Mouse (Mus musculus): ENCODE data around the gene Pxmp2. TPM values are rescaled to one million over a fixed set of nuclear protein-coding genes. Genes with fewer than 3 reads are reported as not detected.

Pxmp2 gene
- polyA plus RNA-seq, 1 experiment: 3.9 TPM

DNA sequence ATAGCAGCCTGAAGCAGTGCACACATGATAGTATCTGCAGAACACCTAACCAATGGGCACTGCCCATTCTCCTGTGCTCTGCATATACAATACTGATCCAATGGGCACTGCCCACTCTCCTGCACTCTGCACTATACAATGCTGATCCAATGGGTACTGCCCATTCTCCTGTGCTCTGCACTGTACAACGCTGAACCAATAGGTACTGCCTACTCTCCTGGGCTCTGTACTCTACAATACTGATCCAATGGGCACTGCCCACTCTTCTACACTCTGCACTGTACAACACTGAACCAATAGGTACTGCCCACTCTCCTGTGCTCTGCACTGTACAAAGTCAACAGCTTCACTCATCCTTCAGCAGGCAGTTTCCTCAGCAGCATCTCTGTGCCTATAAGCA is 9.1 kb downstream of the Pxmp2 start:
- no peak for TF ChIP-seq MYOD1 (IDR thresholded peaks at IDR 0.05; ENCODE audit: control insufficient read depth, insufficient read length, low read depth)
- TF ChIP-seq CEBPB (IDR thresholded peaks at IDR 0.05; ENCODE audit: low read depth): no peak
- no peak for TF ChIP-seq USF1 (IDR thresholded peaks at IDR 0.05; ENCODE audit: low read depth)
- TF ChIP-seq MAX (IDR thresholded peaks at IDR 0.05): no peak
- TF ChIP-seq CTCF (IDR thresholded peaks at IDR 0.05; ENCODE audit: control insufficient read depth, insufficient read depth, insufficient read length): no peak
- no peak for TF ChIP-seq FOSL1 (IDR thresholded peaks at IDR 0.05; ENCODE audit: insufficient read depth, low read length, poor library complexity, severe bottlenecking)
- no peak for TF ChIP-seq MYOG (IDR thresholded peaks at IDR 0.05; ENCODE audit: control insufficient read depth, extremely low read depth, insufficient read length)
- no peaks in the 10 kb centered on the region for H3K79me3 ChIP-seq (ENCODE audit: low read depth)
- H3K36me3 ChIP-seq (ENCODE audit: control insufficient read depth, insufficient read depth): no peaks in the 10 kb centered on the region
- no peaks in the 10 kb centered on the region for H3K27me3 ChIP-seq (ENCODE audit: control insufficient read depth, insufficient read depth, insufficient read length)
- H3K4me3 ChIP-seq (ENCODE audit: insufficient read depth, poor library complexity, severe bottlenecking): no peak overlapping the region
- no peak overlapping the region for H3ac ChIP-seq (ENCODE audit: control insufficient read depth, insufficient read length, low read depth)
- H3K79me2 ChIP-seq (ENCODE audit: control insufficient read depth, insufficient read depth): no peaks in the 10 kb centered on the region

DNA sequence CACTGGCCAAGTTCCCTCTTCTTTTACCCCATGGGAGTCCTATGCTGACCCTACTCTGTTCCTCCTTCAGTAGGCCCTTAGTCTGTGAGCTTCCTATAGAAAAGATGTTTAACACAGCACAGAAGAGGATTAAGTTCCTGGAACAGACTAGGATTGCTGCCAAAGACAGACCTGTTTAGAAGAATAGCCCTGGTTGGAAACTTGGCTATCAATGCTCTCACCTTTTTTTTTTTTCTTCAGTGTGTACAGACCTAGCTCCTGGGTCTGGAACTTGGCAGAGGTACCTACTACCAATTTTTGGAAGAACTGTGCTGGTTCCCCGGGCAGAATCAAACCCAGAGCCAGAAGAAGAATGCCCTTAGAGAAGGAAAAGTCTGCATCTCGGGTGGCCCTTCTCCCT is 9.6 kb downstream of the Pxmp2 start:
- no peak for TF ChIP-seq CEBPB (IDR thresholded peaks at IDR 0.05; ENCODE audit: low read depth)
- Histone ChIP-seq H3K4me3 (ENCODE audit: insufficient read depth, poor library complexity, severe bottlenecking) (no peak overlapping the region), H3K27me3 (ENCODE audit: control insufficient read depth, insufficient read depth, insufficient read length) (no peaks in the 10 kb centered on the region), H3ac (ENCODE audit: control insufficient read depth, insufficient read length, low read depth) (no peak overlapping the region), H3K79me2 (ENCODE audit: control insufficient read depth, insufficient read depth) (no peaks in the 10 kb centered on the region), H3K79me3 (ENCODE audit: low read depth) (no peaks in the 10 kb centered on the region), H3K36me3 (ENCODE audit: control insufficient read depth, insufficient read depth) (no peaks in the 10 kb centered on the region)

DNA sequence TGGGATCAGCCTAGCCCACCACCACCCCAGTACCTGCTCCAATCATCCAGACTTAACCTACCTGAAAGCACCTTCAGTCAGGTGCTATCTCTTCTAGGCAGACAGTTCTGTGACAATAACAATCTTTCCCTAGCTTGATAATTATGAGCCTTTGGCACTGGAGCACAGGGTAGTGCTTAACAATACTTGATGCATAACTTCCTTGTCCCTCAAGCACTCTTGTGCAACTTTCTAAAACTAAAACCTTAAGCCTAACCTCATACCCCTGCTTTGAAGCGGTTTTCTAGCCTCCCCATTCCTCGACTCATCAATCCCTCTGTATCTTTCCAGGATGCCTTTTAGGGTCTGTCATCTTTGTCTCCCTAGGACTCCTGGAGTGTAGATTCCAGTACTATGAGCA is 11.1 kb downstream of the Pxmp2 start:
- no peaks in the 10 kb centered on the region for H3K27me3 ChIP-seq (ENCODE audit: control insufficient read depth, insufficient read depth, insufficient read length)
- H3K4me3 ChIP-seq (ENCODE audit: insufficient read depth, poor library complexity, severe bottlenecking): no peak overlapping the region
- TF ChIP-seq CEBPB (IDR thresholded peaks at IDR 0.05; ENCODE audit: low read depth): no peak
- no peak for TF ChIP-seq CTCF (IDR thresholded peaks at IDR 0.05; ENCODE audit: control insufficient read depth, insufficient read depth, insufficient read length)
- TF ChIP-seq MYOG (IDR thresholded peaks at IDR 0.05; ENCODE audit: control insufficient read depth, extremely low read depth, insufficient read length): no peak
- no peak for TF ChIP-seq MYOD1 (IDR thresholded peaks at IDR 0.05; ENCODE audit: control insufficient read depth, insufficient read length, low read depth)
- TF ChIP-seq MAX (IDR thresholded peaks at IDR 0.05): no peak
- no peak for TF ChIP-seq FOSL1 (IDR thresholded peaks at IDR 0.05; ENCODE audit: insufficient read depth, low read length, poor library complexity, severe bottlenecking)
- no peak for TF ChIP-seq USF1 (IDR thresholded peaks at IDR 0.05; ENCODE audit: low read depth)
- H3K79me2 ChIP-seq (ENCODE audit: control insufficient read depth, insufficient read depth): no peaks in the 10 kb centered on the region
- H3K79me3 ChIP-seq (ENCODE audit: low read depth): no peaks in the 10 kb centered on the region
- no peaks in the 10 kb centered on the region for H3K36me3 ChIP-seq (ENCODE audit: control insufficient read depth, insufficient read depth)
- no peak overlapping the region for H3ac ChIP-seq (ENCODE audit: control insufficient read depth, insufficient read length, low read depth)

DNA sequence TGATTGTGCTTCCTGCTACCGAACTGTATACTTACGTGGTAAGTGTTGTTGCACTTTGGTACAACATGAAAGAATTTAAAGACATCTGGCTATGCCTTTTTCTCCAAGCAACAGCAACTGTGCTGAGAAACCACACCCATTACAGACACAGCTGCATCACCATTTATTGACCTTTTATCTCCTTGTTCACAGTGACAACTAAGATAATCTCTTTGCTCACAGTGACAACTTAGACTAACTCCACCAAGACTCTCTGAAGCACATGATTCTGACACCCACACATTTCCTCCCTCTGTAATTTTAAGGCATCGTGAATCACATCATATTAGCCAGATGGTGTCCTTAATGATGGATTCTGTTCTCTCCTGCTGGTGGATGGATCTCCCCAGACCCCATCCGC is 11.8 kb downstream of the Pxmp2 start:
- Histone ChIP-seq H3K4me3 (ENCODE audit: insufficient read depth, poor library complexity, severe bottlenecking) (no peak overlapping the region), H3K79me2 (ENCODE audit: control insufficient read depth, insufficient read depth) (peaks cover 5% of the 10 kb centered on the region), H3K79me3 (ENCODE audit: low read depth) (peaks cover 3% of the 10 kb centered on the region), H3K27me3 (ENCODE audit: control insufficient read depth, insufficient read depth, insufficient read length) (no peaks in the 10 kb centered on the region), H3ac (ENCODE audit: control insufficient read depth, insufficient read length, low read depth) (no peak overlapping the region), H3K36me3 (ENCODE audit: control insufficient read depth, insufficient read depth) (no peaks in the 10 kb centered on the region)
- no peak for TF ChIP-seq CTCF (IDR thresholded peaks at IDR 0.05; ENCODE audit: control insufficient read depth, insufficient read depth, insufficient read length)
- TF ChIP-seq CEBPB (IDR thresholded peaks at IDR 0.05; ENCODE audit: low read depth): no peak
- TF ChIP-seq FOSL1 (IDR thresholded peaks at IDR 0.05; ENCODE audit: insufficient read depth, low read length, poor library complexity, severe bottlenecking): no peak
- no peak for TF ChIP-seq MYOD1 (IDR thresholded peaks at IDR 0.05; ENCODE audit: control insufficient read depth, insufficient read length, low read depth)
- TF ChIP-seq USF1 (IDR thresholded peaks at IDR 0.05; ENCODE audit: low read depth): no peak
- TF ChIP-seq MAX (IDR thresholded peaks at IDR 0.05): no peak
- no peak for TF ChIP-seq MYOG (IDR thresholded peaks at IDR 0.05; ENCODE audit: control insufficient read depth, extremely low read depth, insufficient read length)

DNA sequence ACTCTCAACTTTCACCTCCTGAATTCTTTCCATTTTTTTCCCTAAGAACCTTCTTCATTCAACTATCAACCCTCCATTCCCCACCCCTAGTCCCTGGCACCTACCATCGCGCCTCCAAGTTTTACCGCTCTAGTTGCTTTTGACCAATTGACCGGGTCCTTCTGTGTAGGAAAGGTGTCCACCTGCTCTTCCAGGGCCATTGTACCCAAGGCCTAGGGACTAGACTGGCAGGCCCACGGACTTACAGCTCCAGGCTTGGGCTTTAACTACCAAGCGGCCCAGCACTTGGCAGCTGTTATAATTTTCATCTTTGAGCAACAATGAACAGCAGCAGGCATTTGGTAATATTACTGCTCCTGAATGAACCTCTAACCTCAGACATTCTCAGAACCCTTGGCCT is 15.7 kb downstream of the Pxmp2 start:
- no peak overlapping the region for H3K4me3 ChIP-seq (ENCODE audit: insufficient read depth, poor library complexity, severe bottlenecking)
- no peak overlapping the region for H3ac ChIP-seq (ENCODE audit: control insufficient read depth, insufficient read length, low read depth)
- TF ChIP-seq MYOD1 (IDR thresholded peaks at IDR 0.05; ENCODE audit: control insufficient read depth, insufficient read length, low read depth) (no peak), CTCF (IDR thresholded peaks at IDR 0.05; ENCODE audit: control insufficient read depth, insufficient read depth, insufficient read length) (no peak)
- peaks cover 43% of the 10 kb centered on the region for H3K79me2 ChIP-seq (ENCODE audit: control insufficient read depth, insufficient read depth)
- H3K27me3 ChIP-seq (ENCODE audit: control insufficient read depth, insufficient read depth, insufficient read length): no peaks in the 10 kb centered on the region
- peaks cover 35% of the 10 kb centered on the region for H3K79me3 ChIP-seq (ENCODE audit: low read depth)
- peaks cover 26% of the 10 kb centered on the region for H3K36me3 ChIP-seq (ENCODE audit: control insufficient read depth, insufficient read depth)

DNA sequence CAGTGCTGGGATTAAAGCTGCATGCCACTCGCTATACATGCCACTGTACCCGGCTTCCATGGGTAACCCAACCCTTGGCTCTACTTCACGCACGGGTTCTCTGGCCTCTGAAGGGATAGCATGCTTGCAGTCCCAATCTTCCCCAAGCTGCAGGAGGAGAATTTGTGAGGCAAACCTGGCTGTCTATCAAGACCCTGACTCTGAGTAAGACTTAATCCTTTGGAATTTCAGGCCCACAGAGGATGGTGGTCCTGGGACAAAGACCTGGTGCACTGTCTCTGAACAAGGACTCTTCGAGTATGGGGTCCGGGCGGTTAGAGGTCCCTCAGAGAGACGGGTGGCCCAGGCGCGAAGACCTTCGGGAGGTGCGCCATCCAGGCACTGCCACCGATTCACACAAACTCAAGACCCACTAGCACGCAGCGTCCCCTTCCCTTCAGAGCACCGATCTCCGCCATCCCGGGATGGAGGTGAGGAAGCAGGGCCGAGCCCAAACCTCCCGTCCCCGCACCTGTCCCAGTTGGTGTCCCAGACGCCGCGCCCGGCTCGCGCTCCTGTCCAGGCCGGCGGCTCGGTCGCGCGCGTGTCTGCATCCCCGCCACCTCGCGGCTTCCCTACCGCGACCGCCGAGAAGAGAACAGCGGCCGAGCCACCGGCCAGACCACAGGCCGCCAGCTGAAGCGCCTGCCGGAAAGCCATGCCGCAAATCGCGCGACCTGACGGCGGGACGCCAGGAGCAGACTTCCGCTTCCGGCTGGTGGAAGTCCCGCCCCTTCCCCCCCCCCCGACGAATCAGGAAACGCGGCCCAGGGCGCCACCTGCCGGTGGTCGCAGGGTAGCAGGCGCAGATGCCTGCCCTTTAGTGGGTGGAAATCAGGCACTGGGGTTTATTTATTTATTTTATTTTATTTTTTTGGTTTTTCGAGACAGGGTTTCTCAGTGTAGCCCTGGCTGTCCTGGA is 16.6 kb downstream of the Pxmp2 start, which contains the start of gene Pgam5:
Gene Pgam5, minus strand, starts transcription at position 773 of the 961 bp plus-strand sequence.
- H3K4me3 ChIP-seq (ENCODE audit: insufficient read depth, poor library complexity, severe bottlenecking): peak within 1 kb of the TSS; percentile 91
- H3K36me3 ChIP-seq (ENCODE audit: control insufficient read depth, insufficient read depth): peaks cover 34% of the 10 kb centered on the region
- H3K79me2 ChIP-seq (ENCODE audit: control insufficient read depth, insufficient read depth): peaks cover 52% of the 10 kb centered on the region
- no peaks in the 10 kb centered on the region for H3K27me3 ChIP-seq (ENCODE audit: control insufficient read depth, insufficient read depth, insufficient read length)
- H3K79me3 ChIP-seq (ENCODE audit: low read depth): peaks cover 38% of the 10 kb centered on the region
- TF ChIP-seq MYOD1 (IDR thresholded peaks at IDR 0.05; ENCODE audit: control insufficient read depth, insufficient read length, low read depth) (no peak), CTCF (IDR thresholded peaks at IDR 0.05; ENCODE audit: control insufficient read depth, insufficient read depth, insufficient read length) (peak; percentile 80), MAX (IDR thresholded peaks at IDR 0.05) (peak; percentile 49)
- H3ac ChIP-seq (ENCODE audit: control insufficient read depth, insufficient read length, low read depth): peak within 1 kb of the TSS; percentile 79
